Mouse (Mus musculus) activated CD4-positive, CD25-positive, alpha-beta regulatory T cell, adult 4 months (primary cell): Measurements from ENCODE around the gene Trim61. TPM values are rescaled to one million over a fixed set of nuclear protein-coding genes. Genes with fewer than 3 reads are reported as not detected.
"Not testable (repeated sequence)": the region's sequence is repeated elsewhere in the genome, so short reads cannot be mapped to it uniquely, and the experiment has no call there.

ENCODE experiments used
- ATAC-seq: one replicate; pipeline ENCODE4 v1.8.0; 2017
- polyA plus RNA-seq, 2 experiments: library from polyadenylated mRNA; unstranded; fragments of 100-300 nt; shearing (Covaris generic); gene quantifications; one replicate each; pipeline ENCODE4 v1.2.1; 2017

Gene Trim61
- not detected for polyA plus RNA-seq

GRCm38 (mm10) chr8:65018423-65018822 is at the start of gene Trim61, which contains the start of gene Trim60:
Gene Trim61, minus strand, starts transcription at chr8:65018523.
Gene Trim60, minus strand, starts transcription at chr8:65018584.
- no peak for ATAC-seq

GRCm38 (mm10) chr8:65067694-65068472 is 49.6 kb upstream of the Trim61 start:
- no peak for ATAC-seq

DNA sequence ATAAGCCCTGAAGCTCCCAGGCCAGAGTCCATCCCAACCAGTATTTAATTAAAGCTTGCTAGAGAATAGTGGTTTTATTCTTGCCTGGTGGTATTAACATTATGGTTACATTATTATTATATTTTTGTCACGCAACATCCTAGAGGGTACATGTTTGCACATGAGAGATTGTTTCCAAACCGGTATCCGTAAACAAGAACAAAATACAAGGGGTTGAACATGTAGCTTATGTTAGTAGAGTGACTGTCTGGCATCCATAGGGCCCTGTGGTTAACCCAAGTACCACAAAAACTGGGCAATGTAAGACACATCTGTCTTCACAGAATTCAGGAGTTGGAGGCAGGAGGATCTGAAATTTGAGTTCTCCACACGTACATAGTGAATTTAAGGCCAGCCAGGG is 48.7 kb upstream of the Trim61 start:
- ATAC-seq = no peak

GRCm38 (mm10) chr8:65065622-65066021 is 47.3 kb upstream of the Trim61 start:
- no peak for ATAC-seq

GRCm38 (mm10) chr8:65064071-65064470 is 45.7 kb upstream of the Trim61 start:
- ATAC-seq = no peak

- ATAC-seq = no peak
Observed at GRCm38 (mm10) chr8:65062195-65062594, 43.9 kb upstream of the Trim61 start.

DNA sequence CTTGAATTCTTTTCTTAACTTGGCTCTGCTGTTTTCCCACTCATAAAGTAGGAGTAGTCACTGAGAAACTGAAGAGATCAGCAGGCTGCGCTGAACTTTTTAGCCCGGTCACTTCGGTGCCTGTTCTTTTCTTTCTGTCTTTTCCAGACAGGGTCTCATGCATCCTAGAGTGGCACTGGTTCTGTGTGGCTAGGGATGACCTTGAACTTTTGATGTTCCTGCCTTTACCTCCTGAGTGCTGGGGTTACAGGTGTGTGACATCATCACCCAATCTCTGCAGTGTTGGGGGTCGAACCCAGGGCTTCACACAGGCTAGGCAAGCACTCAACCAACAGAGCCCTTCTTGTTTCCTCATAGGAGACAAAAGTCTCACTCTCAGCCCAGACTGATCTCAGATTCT is 38.4 kb upstream of the Trim61 start:
- no peak for ATAC-seq

- no peak for ATAC-seq
Observed at GRCm38 (mm10) chr8:65053968-65054367, 35.6 kb upstream of the Trim61 start.

DNA sequence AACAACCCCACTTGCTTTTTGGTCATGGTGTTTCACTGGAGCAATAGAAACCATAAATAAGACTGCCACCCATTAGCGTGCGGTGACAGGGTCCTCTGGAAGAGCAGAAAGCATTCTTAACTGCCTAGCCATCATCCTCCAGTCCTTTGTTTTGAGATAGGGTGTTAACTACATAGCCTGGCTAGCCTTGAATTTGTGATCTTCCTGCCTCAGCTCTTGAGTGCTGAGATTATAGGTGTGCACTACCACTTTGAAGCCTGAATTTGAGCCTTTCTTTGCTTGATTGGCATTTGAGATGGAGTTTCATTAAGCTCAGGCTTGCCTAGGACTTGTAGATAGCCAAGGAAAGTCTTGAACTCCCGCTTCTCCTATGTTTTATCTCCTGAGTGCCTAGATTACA is 35.2 kb upstream of the Trim61 start:
- ATAC-seq = no peak

GRCm38 (mm10) chr8:65047801-65048200 is 29.5 kb upstream of the Trim61 start:
- ATAC-seq = no peak

DNA sequence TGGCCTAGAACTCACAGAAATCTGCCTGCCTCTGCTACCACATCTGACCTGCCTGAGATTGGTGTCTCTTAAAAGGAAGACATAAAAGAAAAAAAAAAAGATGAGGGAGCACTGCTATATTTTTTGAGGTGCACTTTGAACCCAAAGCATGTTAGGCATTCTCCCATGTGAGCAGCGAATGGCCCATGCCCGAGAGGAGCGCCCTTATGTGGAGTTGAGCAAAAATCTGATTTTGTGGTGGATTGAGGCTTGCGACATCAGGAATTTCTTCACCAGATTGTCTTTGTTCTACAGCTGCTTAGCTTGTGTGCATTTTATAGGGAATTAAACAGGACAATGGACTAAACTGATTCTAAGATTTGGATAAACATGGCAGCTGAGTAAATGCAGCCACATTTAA is 28.9 kb upstream of the Trim61 start:
- ATAC-seq = no peak

DNA sequence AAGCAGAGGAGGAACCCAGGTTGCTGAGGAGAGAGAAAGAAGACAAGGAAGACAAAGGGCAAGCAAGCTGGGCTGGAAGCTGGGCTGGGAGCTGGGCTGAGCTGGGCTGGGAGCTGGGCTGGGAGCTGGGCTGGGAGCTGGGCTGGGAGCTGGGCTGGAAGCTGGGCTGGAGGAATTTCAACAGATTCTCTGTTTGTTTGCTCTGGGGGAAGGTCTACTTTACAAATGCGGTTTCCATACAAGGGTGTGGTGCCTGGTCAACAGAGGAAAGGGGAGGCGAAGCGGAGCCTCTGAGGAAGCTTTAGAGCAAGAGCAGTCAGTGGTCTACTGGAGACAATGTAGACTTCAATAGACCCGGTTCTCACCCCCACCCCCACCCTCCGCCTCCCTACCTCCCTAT is 28.2 kb upstream of the Trim61 start:
- no peak for ATAC-seq

- no peak for ATAC-seq
Observed at GRCm38 (mm10) chr8:65037117-65037533, 18.8 kb upstream of the Trim61 start, which contains the start of gene Apela. Gene Apela, minus strand, starts transcription at chr8:65037336.

- ATAC-seq = no peak
Observed at GRCm38 (mm10) chr8:65034136-65034535, 15.8 kb upstream of the Trim61 start.

- no peak for ATAC-seq
Observed at GRCm38 (mm10) chr8:65033056-65033455, 14.7 kb upstream of the Trim61 start.

GRCm38 (mm10) chr8:65032107-65032506 is 13.8 kb upstream of the Trim61 start:
- no peak for ATAC-seq

- ATAC-seq = no peak
Observed at GRCm38 (mm10) chr8:65030735-65031485, 12.6 kb upstream of the Trim61 start.

DNA sequence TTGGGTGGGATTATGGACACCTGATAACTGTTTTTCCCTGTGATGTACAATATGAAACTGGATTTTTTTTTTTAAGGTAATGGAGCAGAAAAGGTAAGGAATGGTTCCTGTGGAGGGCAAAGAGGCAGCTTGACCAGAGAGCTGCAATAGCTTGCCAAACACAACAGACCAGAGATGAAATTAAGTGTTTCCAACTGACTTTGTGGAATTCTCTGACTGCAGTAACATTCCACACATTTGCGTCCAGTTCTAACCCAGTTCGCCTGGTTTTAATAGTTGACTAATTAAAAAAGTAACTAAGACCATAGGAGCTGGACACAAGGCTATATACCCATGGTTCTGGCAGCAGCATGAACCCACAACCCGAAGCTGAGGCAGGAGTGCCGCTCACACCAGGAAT is 11.5 kb upstream of the Trim61 start:
- no peak for ATAC-seq

- ATAC-seq = no peak
Observed at GRCm38 (mm10) chr8:65028959-65029686, 10.8 kb upstream of the Trim61 start.

GRCm38 (mm10) chr8:65022485-65022884 is 4.2 kb upstream of the Trim61 start:
- no peak for ATAC-seq

- ATAC-seq = not testable (repeated sequence)
Observed at GRCm38 (mm10) chr8:65007616-65008015, 10.7 kb downstream of the Trim61 start.

DNA sequence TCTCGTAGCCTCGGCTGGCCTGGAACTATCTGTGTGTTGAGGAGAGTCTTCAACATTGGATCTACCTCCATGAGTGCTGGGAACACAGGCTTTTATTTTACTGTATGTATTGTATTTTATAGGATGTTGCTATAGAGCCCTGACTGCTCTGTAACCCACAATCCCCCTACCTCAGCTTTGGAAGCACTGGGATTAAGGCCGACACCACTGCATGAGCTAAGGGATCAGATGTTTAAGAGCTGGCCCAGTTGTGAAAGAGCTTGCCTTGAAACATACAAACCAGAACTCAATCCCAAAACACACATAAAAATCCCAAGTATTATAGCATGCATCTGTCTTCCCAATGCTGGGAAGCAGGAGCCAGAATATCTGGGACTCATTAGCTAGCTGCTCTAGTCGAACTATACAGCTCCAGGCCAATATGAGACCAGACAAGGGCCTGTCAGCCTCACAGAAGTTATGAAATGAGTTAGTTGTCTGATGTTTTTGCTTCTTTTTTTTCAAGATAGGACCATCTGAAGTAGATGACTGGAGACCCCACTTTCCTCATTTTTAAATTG is 19.4 kb downstream of the Trim61 start:
- no peak for ATAC-seq

DNA sequence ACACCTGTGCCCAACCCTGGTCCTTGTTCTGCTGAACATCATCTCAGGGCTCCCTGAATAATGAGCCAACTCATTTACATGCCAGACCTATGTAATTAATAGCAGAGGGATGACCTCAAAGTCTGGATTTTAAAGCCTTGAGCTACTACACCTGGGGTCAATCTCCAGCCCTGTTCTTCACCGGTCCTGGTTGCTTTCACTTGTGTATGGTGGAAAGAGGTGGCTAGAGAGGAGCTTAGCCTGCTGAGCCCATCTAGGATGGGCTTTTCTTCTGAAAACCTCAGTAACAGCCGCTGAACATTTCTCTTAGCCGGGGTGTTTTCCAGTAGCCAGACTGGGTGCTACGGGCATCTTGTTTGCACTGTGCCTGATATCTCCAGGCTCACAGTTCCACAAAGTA is 30.6 kb downstream of the Trim61 start, which contains the start of gene Trim75:
TSS of gene Trim75 (minus strand) at position 101 of the 400 bp plus-strand sequence.
- ATAC-seq = no peak
